Mouse (Mus musculus): ENCODE measurements at regions not wholly inside any gene's neighbourhood (a gene's known extent, or its start where the extent isn't known, plus 50 kb on each side); places are given as distances from the start of the nearest gene placed in this dataset.
A peak's percentile ranks its signal among the peaks of the same experiment; 100 is the strongest.

DNA sequence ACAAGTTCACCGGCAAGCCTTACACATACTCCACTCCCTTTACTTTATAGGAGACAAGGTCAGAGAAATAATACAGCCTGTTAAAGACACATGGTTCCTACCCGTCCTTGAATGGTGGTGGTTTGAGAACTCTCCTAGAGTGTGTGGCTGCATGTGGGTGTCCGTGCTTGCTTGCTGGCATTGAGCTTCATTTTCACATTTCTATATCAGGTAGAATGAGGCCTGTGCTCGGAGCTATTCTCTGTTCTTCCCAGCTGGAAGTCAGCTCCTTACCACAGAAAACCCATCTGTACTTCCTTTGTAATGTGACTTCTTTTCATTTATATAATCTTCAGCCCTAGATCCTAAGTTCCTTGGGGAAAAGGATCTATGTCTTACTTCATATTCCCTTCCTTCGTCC lies 106.0 kb upstream of the Mb21d2 start:
- Histone ChIP-seq H3K27ac (ENCODE audit: low read depth, low read length) (no peak overlapping the region), H3K4me1 (ENCODE audit: control insufficient read depth, insufficient read depth, low read length) (no peaks in the 10 kb centered on the region), H3K4me2 (replicated peaks; ENCODE audit: low read depth, low read length) (no peak overlapping the region), H3K36me3 (ENCODE audit: control insufficient read depth, insufficient read depth, low read length) (no peaks in the 10 kb centered on the region), H3K9ac (ENCODE audit: low read depth, low read length) (no peak overlapping the region), H3K9me3 (ENCODE audit: control insufficient read depth, low read length) (no peaks in the 10 kb centered on the region), H3K27me3 (ENCODE audit: control insufficient read depth, insufficient read depth, low read length) (no peaks in the 10 kb centered on the region), H3K4me3 (ENCODE audit: low read length) (no peak overlapping the region)
- ATAC-seq (ENCODE audit: low FRiP score, low TSS enrichment): no peak
- 77% methylated on average over 5 of the region's 5 CpGs for WGBS

- Histone ChIP-seq H3K36me3 (ENCODE audit: control insufficient read depth, insufficient read depth, low read length) (no peaks in the 10 kb centered on the region), H3K27me3 (ENCODE audit: control insufficient read depth, insufficient read depth, low read length) (no peaks in the 10 kb centered on the region), H3K4me2 (replicated peaks; ENCODE audit: low read depth, low read length) (no peak overlapping the region), H3K9me3 (ENCODE audit: control insufficient read depth, low read length) (no peaks in the 10 kb centered on the region), H3K4me1 (ENCODE audit: control insufficient read depth, insufficient read depth, low read length) (no peaks in the 10 kb centered on the region), H3K27ac (ENCODE audit: low read depth, low read length) (no peak overlapping the region), H3K9ac (ENCODE audit: low read depth, low read length) (no peak overlapping the region), H3K4me3 (ENCODE audit: low read length) (no peak overlapping the region)
- WGBS: 60% methylated on average over 16 of the region's 16 CpGs
- ATAC-seq (ENCODE audit: low FRiP score, low TSS enrichment): no peak
Observed at GRCm38 (mm10) chr16:29034053-29034794, 104.8 kb upstream of the Mb21d2 start.

GRCm38 (mm10) chr16:29033357-29033756 lies 103.9 kb upstream of the Mb21d2 start:
- WGBS: 75% methylated on average over 5 of the region's 5 CpGs

GRCm38 (mm10) chr16:29027856-29028255 lies 98.4 kb upstream of the Mb21d2 start:
- Histone ChIP-seq H3K4me2 (replicated peaks; ENCODE audit: low read depth, low read length) (no peak overlapping the region), H3K27me3 (ENCODE audit: control insufficient read depth, insufficient read depth, low read length) (no peaks in the 10 kb centered on the region), H3K27ac (ENCODE audit: low read depth, low read length) (no peak overlapping the region), H3K9ac (ENCODE audit: low read depth, low read length) (no peak overlapping the region), H3K4me1 (ENCODE audit: control insufficient read depth, insufficient read depth, low read length) (no peaks in the 10 kb centered on the region), H3K4me3 (ENCODE audit: low read length) (no peak overlapping the region), H3K9me3 (ENCODE audit: control insufficient read depth, low read length) (no peaks in the 10 kb centered on the region), H3K36me3 (ENCODE audit: control insufficient read depth, insufficient read depth, low read length) (no peaks in the 10 kb centered on the region)
- ATAC-seq (ENCODE audit: low FRiP score, low TSS enrichment): no peak
- WGBS: 90% methylated on average over 11 of the region's 11 CpGs

More at GRCm38 (mm10) chr16:29033357-29033756, 103.9 kb upstream of the Mb21d2 start:
- Histone ChIP-seq H3K9me3 (ENCODE audit: control insufficient read depth, low read length) (no peaks in the 10 kb centered on the region), H3K27ac (ENCODE audit: low read depth, low read length) (no peak overlapping the region), H3K4me1 (ENCODE audit: control insufficient read depth, insufficient read depth, low read length) (no peaks in the 10 kb centered on the region), H3K4me2 (replicated peaks; ENCODE audit: low read depth, low read length) (no peak overlapping the region), H3K9ac (ENCODE audit: low read depth, low read length) (no peak overlapping the region), H3K36me3 (ENCODE audit: control insufficient read depth, insufficient read depth, low read length) (no peaks in the 10 kb centered on the region), H3K27me3 (ENCODE audit: control insufficient read depth, insufficient read depth, low read length) (no peaks in the 10 kb centered on the region), H3K4me3 (ENCODE audit: low read length) (no peak overlapping the region)
- ATAC-seq (ENCODE audit: low FRiP score, low TSS enrichment): no peak

- Histone ChIP-seq H3K4me3 (ENCODE audit: low read length) (no peak overlapping the region), H3K9ac (ENCODE audit: low read depth, low read length) (no peak overlapping the region), H3K36me3 (ENCODE audit: control insufficient read depth, insufficient read depth, low read length) (no peaks in the 10 kb centered on the region), H3K4me1 (ENCODE audit: control insufficient read depth, insufficient read depth, low read length) (no peaks in the 10 kb centered on the region), H3K4me2 (replicated peaks; ENCODE audit: low read depth, low read length) (no peak overlapping the region), H3K27me3 (ENCODE audit: control insufficient read depth, insufficient read depth, low read length) (no peaks in the 10 kb centered on the region), H3K9me3 (ENCODE audit: control insufficient read depth, low read length) (no peaks in the 10 kb centered on the region), H3K27ac (ENCODE audit: low read depth, low read length) (no peak overlapping the region)
- 87% methylated on average over 9 of the region's 9 CpGs for WGBS
- no peak for ATAC-seq (ENCODE audit: low FRiP score, low TSS enrichment)
Observed at GRCm38 (mm10) chr16:29001249-29001648, 71.8 kb upstream of the Mb21d2 start.

DNA sequence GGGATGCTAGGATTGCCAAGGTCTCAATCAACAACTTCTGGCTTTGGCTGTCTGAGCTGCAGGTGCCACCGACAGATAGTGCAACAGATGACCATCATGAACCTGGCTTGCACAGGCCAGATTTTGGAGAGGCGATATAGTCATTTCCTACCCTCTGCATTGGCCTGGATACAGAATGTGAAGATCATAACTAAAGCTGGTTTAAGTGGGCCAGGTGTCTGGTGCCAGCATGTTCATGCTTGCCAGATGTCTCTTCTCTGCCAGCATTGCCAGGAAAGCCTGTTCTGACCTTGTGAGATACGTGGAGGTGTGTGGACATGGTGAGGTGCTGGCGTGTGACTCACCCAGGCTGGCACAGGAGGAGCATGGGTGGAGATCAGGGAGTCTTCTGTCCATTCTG lies 70.2 kb upstream of the Mb21d2 start:
- Histone ChIP-seq H3K9ac (ENCODE audit: low read depth, low read length) (no peak overlapping the region), H3K27me3 (ENCODE audit: control insufficient read depth, insufficient read depth, low read length) (no peaks in the 10 kb centered on the region), H3K4me2 (replicated peaks; ENCODE audit: low read depth, low read length) (no peak overlapping the region), H3K9me3 (ENCODE audit: control insufficient read depth, low read length) (no peaks in the 10 kb centered on the region), H3K4me1 (ENCODE audit: control insufficient read depth, insufficient read depth, low read length) (no peaks in the 10 kb centered on the region), H3K4me3 (ENCODE audit: low read length) (no peak overlapping the region), H3K36me3 (ENCODE audit: control insufficient read depth, insufficient read depth, low read length) (no peaks in the 10 kb centered on the region), H3K27ac (ENCODE audit: low read depth, low read length) (no peak overlapping the region)
- 88% methylated on average over 4 of the region's 4 CpGs for WGBS
- no peak for ATAC-seq (ENCODE audit: low FRiP score, low TSS enrichment)

DNA sequence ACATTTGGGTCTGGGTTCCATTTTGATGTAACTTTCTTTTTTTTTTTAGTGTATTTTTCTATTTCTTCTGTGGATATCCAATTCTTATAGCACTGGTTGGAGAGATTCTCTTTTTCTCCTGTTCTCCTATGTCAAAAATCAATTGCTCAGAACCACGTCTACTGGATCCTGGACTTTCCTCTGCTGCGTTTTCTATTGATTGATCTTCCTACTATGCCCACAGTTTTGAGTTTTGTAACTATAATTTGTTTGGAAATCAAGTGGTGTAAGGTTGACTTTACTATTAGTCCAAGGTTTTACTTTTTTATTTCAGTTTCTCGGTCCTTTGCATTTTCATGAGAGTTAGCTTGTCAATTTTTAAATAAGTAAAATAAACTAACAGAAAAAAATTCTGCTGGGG lies 67.2 kb upstream of the Mb21d2 start:
- H3K36me3 ChIP-seq (ENCODE audit: control insufficient read depth, insufficient read depth, low read length): no peaks in the 10 kb centered on the region
- no peak overlapping the region for H3K9ac ChIP-seq (ENCODE audit: low read depth, low read length)
- H3K27me3 ChIP-seq (ENCODE audit: control insufficient read depth, insufficient read depth, low read length): no peaks in the 10 kb centered on the region
- no peak overlapping the region for H3K4me3 ChIP-seq (ENCODE audit: low read length)
- no peak overlapping the region for H3K4me2 ChIP-seq (replicated peaks; ENCODE audit: low read depth, low read length)
- 90% methylated on average over 3 of the region's 3 CpGs for WGBS
- no peak for ATAC-seq (ENCODE audit: low FRiP score, low TSS enrichment)
- H3K4me1 ChIP-seq (ENCODE audit: control insufficient read depth, insufficient read depth, low read length): no peaks in the 10 kb centered on the region
- no peak overlapping the region for H3K27ac ChIP-seq (ENCODE audit: low read depth, low read length)
- no peaks in the 10 kb centered on the region for H3K9me3 ChIP-seq (ENCODE audit: control insufficient read depth, low read length)

DNA sequence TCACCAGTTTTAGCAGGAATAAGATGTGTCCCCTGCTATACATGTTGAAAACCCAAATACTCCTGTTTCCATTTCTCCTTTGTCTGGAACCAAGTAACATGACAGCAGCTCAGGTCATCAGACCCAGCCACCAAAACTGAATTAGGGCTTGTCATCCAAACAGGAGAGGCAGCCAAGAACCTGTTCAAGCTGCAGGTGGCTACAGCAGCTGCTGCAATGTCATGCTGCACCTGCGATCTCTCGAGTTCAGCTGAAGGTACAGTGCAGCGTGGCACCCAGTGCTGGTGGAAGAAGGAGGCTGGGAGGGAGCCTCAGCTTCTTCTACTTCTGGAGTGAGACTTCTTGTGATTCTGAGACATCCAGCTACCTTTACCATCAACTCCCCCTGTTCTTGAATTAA lies 61.2 kb upstream of the Mb21d2 start:
- Histone ChIP-seq H3K27me3 (ENCODE audit: control insufficient read depth, insufficient read depth, low read length) (no peaks in the 10 kb centered on the region), H3K36me3 (ENCODE audit: control insufficient read depth, insufficient read depth, low read length) (no peaks in the 10 kb centered on the region), H3K9me3 (ENCODE audit: control insufficient read depth, low read length) (no peaks in the 10 kb centered on the region), H3K4me3 (ENCODE audit: low read length) (no peak overlapping the region), H3K4me2 (replicated peaks; ENCODE audit: low read depth, low read length) (no peak overlapping the region), H3K9ac (ENCODE audit: low read depth, low read length) (no peak overlapping the region), H3K27ac (ENCODE audit: low read depth, low read length) (no peak overlapping the region), H3K4me1 (ENCODE audit: control insufficient read depth, insufficient read depth, low read length) (no peaks in the 10 kb centered on the region)
- no peak for ATAC-seq (ENCODE audit: low FRiP score, low TSS enrichment)
- 91% methylated on average over 3 of the region's 3 CpGs for WGBS

DNA sequence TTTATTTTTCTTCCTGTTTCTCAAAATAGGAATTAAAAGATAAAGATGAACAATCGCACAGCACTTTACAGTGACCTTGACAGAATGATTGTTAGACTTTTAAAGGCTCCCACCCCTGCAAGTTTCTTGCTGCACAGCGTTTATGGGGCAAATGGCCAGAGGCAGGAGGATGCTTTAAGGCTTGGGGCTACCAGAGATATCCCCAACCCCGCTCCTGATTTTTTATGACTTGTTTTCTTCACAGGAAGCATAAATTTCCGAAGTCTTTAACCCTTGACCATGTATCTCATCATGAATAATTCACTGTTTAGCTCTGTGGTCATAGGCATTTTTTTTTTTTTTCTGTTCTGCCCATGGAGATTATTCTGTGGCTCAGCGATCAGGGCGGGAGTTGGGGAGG lies 55.5 kb upstream of the Mb21d2 start:
- no peak overlapping the region for H3K4me3 ChIP-seq (ENCODE audit: low read length)
- no peak overlapping the region for H3K9ac ChIP-seq (ENCODE audit: low read depth, low read length)
- 0 out of 2 replicates have a peak, but pooled peaks cover 6% of the 10 kb centered on the region for H3K4me1 ChIP-seq (ENCODE audit: control insufficient read depth, insufficient read depth, low read length)
- H3K9me3 ChIP-seq (ENCODE audit: control insufficient read depth, low read length): no peaks in the 10 kb centered on the region
- no peak overlapping the region for H3K27ac ChIP-seq (ENCODE audit: low read depth, low read length)
- H3K36me3 ChIP-seq (ENCODE audit: control insufficient read depth, insufficient read depth, low read length): no peaks in the 10 kb centered on the region
- ATAC-seq (ENCODE audit: low FRiP score, low TSS enrichment): peak; percentile 57; the same call in 1 of the 2 replicates
- H3K27me3 ChIP-seq (ENCODE audit: control insufficient read depth, insufficient read depth, low read length): no peaks in the 10 kb centered on the region
- whole genome bisulfite sequencing: 25% methylated on average over 6 of the region's 6 CpGs
- H3K4me2 ChIP-seq (replicated peaks; ENCODE audit: low read depth, low read length): no peak overlapping the region
